Mouse (Mus musculus) hindbrain, embryonic 15.5 days (tissue): ENCODE results near the gene Dok1. TPM values are rescaled to one million over a fixed set of nuclear protein-coding genes. Genes with fewer than 3 reads are reported as not detected.

Experiments
- ATAC-seq: fragments of 200-750 bp; cut with Nextera tagmentation; 2 replicates; pipeline ENCODE4 v1.8.0; 2017; ENCODE audit warnings: low read depth, moderate number of reproducible peaks, moderate TSS enrichment; ENCODE audit not compliant: low FRiP score
- H3K27ac ChIP-seq: fragments of 300-500 bp; sonication (generic); replicated peaks from 2 replicates; pipeline ENCODE4 v1.5.1; 2015; ENCODE audit warnings: mild to moderate bottlenecking, inconsistent platforms
- H3K27me3 ChIP-seq: fragments of 300-500 bp; sonication (generic); 2 replicates; pipeline ENCODE4 v1.6.1; 2015; ENCODE audit warnings: control low read depth, inconsistent platforms
- H3K36me3 ChIP-seq: fragments of 300-500 bp; sonication (generic); 2 replicates; pipeline ENCODE4 v1.6.1; 2015; ENCODE audit warnings: control low read depth, inconsistent platforms
- H3K4me1 ChIP-seq: fragments of 300-500 bp; sonication (generic); replicated peaks from 2 replicates; pipeline ENCODE4 v1.6.1; 2015; ENCODE audit warnings: control low read depth, inconsistent platforms
- H3K4me2 ChIP-seq: fragments of 300-500 bp; sonication (generic); 2 replicates; pipeline ENCODE4 v1.6.1; 2015; ENCODE audit warnings: moderate library complexity, mild to moderate bottlenecking, inconsistent platforms
- H3K4me3 ChIP-seq: fragments of 300-500 bp; sonication (generic); 2 replicates; pipeline ENCODE4 v1.5.1; 2015; ENCODE audit warnings: mild to moderate bottlenecking, inconsistent platforms
- H3K9ac ChIP-seq: fragments of 300-500 bp; sonication (generic); 2 replicates; pipeline ENCODE4 v1.6.1; 2015; ENCODE audit warnings: inconsistent platforms
- H3K9me3 ChIP-seq: fragments of 300-500 bp; sonication (generic); 2 replicates; pipeline ENCODE4 v1.6.1; 2016; ENCODE audit warnings: control low read depth, inconsistent platforms
- WGBS: fragments of 180-500 bp; shearing (Covaris S2); methylation state at CpG from one replicate; pipeline ENCODE4 v1.1.7; 2015; 5-methylcytosine and 5-hydroxymethylcytosine counted together
- polyA plus RNA-seq: library from polyadenylated mRNA; unstranded; fragments of >200 nt; fragmentation: Nextera tagmentation; extraction: Ambion mirVana; gene quantifications from 2 replicates; pipeline ENCODE4 v1.2.1, GENCODE M21; 2015

Dok1 gene
- polyA plus RNA-seq, 1 experiment from 2014 or later, result 1.7 TPM

DNA sequence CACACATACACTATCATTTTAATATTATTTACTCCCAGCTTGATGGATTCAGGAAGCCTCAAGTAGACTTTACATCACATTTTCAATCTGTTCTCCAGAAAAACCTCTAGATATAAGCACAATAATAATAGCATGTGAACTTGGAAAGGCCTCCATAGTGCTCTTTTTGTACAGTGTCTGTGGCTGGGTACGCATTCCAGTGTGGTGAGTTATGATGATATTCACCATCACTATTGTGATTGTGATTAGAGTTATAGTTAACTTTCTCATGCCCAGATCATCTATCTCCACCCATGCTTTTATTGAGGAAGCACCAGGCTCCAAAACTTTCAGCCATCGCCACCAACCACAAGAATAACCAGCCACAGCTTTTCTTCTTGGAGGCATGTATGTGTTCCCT lies 9.5 kb downstream of the Dok1 start:
- WGBS, result 94% methylated on average over 2 of the region's 2 CpGs
- no peaks in the 10 kb centered on the region for H3K36me3 ChIP-seq
- ATAC-seq, result no peak
- H3K4me2 ChIP-seq, result no peak overlapping the region
- H3K27ac ChIP-seq, result no peak overlapping the region
- H3K4me3 ChIP-seq, result no peak overlapping the region
- H3K9me3 ChIP-seq, result no peaks in the 10 kb centered on the region
- H3K9ac ChIP-seq, result no peak overlapping the region
- H3K27me3 ChIP-seq, result no peaks in the 10 kb centered on the region
- no peaks in the 10 kb centered on the region for H3K4me1 ChIP-seq

DNA sequence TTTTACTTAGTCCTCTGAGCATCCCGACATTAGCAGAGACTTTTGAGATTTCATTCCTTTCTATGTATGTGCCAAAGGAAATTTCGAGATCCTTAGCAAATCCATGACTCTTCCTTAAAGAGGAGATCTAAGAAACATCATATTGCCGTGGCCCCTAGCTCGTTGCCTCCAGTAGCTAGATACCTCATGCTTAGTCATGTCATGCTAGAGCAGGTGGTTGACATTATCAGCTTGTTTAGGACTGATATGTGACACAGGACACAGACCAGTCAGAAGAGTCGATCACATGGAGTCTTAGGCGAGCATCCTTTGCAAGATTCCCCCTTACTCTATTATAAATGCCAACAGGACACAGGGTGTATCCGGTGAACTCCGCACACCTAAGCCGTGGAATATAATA lies 10.3 kb downstream of the Dok1 start:
- no peak overlapping the region for H3K27ac ChIP-seq
- WGBS, result 86% methylated on average over 9 of the region's 9 CpGs
- no peaks in the 10 kb centered on the region for H3K36me3 ChIP-seq
- H3K9ac ChIP-seq, result no peak overlapping the region
- no peak for ATAC-seq
- H3K27me3 ChIP-seq, result no peaks in the 10 kb centered on the region
- H3K4me3 ChIP-seq, result no peak overlapping the region
- no peak overlapping the region for H3K4me2 ChIP-seq
- H3K9me3 ChIP-seq, result no peaks in the 10 kb centered on the region
- no peaks in the 10 kb centered on the region for H3K4me1 ChIP-seq

DNA sequence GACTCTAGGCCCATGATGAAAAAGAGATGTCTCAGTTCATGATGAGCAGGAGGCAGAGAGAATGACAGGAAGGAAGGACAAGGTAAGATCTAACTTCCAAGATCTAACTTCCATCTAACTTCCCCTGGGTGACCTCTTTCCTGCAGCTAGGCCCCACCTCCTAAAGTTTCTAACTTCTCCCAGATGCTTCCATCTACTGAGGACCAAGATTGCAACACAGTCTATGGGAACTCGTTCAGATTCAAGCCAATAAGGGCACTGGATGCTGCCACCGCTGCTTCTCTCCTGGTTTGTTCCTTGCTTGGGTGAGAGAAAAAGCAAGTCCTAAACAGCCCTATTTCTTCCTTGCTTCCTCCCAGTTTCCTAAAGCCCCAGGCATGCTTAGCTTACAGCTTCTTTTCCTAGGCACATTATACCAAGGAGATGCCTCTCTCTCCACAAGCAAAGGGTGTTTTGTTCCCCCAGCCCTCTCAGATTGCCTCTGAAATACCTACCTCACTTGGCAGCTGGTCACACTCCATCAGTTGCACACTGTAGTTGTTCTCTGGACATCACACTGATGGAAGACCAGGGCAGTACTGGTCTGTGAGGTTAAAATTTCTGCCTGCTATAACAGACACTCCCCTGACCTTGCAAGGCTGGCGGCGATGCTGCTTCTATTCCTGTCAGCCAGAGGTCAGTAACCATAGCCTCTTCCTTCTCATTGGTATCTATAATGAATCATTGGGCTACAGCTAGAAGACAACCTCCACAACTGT lies 12.3 kb downstream of the Dok1 start:
- ATAC-seq, result no peak
- Histone ChIP-seq H3K9ac (no peak overlapping the region), H3K27ac (no peak overlapping the region), H3K27me3 (no peaks in the 10 kb centered on the region), H3K4me1 (no peaks in the 10 kb centered on the region), H3K4me2 (no peak overlapping the region), H3K4me3 (no peak overlapping the region), H3K36me3 (no peaks in the 10 kb centered on the region), H3K9me3 (no peaks in the 10 kb centered on the region)
- WGBS, result 80% methylated on average over 4 of the region's 4 CpGs

DNA sequence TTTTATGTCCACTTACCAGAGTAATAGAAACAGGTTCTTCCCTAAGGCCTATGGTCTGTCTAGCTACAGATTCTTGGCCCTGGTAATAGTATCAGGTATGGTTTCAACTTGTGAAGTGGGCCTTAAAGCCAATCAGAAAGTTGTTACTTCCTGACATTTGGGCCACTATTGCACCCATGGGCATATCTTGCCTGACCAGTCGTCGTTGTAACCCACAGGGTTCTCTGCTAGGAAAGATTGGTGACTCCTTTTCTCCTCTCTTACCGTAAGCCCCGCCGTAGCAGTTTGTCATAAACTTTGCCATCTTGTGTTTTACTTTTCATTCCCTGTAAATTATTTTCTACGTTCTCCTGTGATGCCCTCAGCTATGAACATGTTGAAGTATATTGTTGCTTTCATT lies 13.2 kb downstream of the Dok1 start:
- ATAC-seq, result no peak
- no peaks in the 10 kb centered on the region for H3K4me1 ChIP-seq
- no peaks in the 10 kb centered on the region for H3K36me3 ChIP-seq
- H3K27ac ChIP-seq, result no peak overlapping the region
- 88% methylated on average over 6 of the region's 6 CpGs for WGBS
- H3K9ac ChIP-seq, result no peak overlapping the region
- no peaks in the 10 kb centered on the region for H3K27me3 ChIP-seq
- no peaks in the 10 kb centered on the region for H3K9me3 ChIP-seq
- H3K4me2 ChIP-seq, result no peak overlapping the region
- no peak overlapping the region for H3K4me3 ChIP-seq

DNA sequence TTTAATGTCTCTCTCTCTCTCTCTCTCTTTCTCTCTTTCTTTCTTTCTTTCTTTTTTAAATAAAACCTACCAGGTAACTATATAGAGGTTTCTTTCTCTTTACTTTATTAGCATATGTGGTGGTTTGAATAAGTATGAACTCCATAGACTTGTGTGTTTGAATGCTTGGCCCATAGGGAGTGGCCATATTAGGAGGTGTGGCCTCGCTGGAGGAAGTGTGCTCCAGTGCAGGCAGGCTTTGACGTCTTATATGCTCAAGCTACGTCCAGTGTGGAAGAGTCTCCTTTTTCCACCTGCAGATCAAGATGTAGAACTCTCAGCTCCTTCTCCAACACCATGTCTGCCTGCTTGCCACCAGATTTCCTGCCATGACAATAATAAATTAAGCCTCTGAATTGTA lies 14.2 kb downstream of the Dok1 start:
- no peaks in the 10 kb centered on the region for H3K4me1 ChIP-seq
- H3K9me3 ChIP-seq, result no peaks in the 10 kb centered on the region
- H3K27me3 ChIP-seq, result no peaks in the 10 kb centered on the region
- WGBS, result 70% methylated on average over 3 of the region's 3 CpGs
- H3K4me2 ChIP-seq, result no peak overlapping the region
- no peak overlapping the region for H3K27ac ChIP-seq
- ATAC-seq, result no peak
- H3K36me3 ChIP-seq, result no peaks in the 10 kb centered on the region
- H3K9ac ChIP-seq, result no peak overlapping the region
- H3K4me3 ChIP-seq, result no peak overlapping the region

DNA sequence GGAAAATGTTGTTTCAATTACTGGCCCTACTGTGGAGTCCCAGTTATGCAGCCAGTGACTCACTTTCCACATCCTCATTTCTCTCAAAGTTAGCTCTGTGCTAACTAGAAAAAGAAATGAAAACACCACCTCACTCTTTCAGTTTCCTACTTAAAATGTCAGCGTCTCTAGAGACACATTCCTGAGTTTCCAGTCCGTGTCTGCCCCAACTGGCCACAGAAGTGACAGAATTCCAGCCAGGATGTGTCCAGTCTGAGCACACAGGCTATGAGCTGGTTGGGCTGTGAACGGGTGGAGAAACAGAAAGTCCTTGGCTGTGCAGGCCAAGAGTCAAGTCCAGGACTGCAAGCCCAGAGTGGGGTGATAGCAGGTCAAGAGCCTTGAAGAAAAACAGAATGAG lies 16.1 kb downstream of the Dok1 start:
- H3K27ac ChIP-seq, result no peak overlapping the region
- no peak overlapping the region for H3K9ac ChIP-seq
- no peaks in the 10 kb centered on the region for H3K27me3 ChIP-seq
- H3K36me3 ChIP-seq, result no peaks in the 10 kb centered on the region
- H3K4me1 ChIP-seq, result no peaks in the 10 kb centered on the region
- no peaks in the 10 kb centered on the region for H3K9me3 ChIP-seq
- H3K4me3 ChIP-seq, result no peak overlapping the region
- ATAC-seq, result no peak
- WGBS, result 79% methylated on average over 3 of the region's 3 CpGs
- no peak overlapping the region for H3K4me2 ChIP-seq

DNA sequence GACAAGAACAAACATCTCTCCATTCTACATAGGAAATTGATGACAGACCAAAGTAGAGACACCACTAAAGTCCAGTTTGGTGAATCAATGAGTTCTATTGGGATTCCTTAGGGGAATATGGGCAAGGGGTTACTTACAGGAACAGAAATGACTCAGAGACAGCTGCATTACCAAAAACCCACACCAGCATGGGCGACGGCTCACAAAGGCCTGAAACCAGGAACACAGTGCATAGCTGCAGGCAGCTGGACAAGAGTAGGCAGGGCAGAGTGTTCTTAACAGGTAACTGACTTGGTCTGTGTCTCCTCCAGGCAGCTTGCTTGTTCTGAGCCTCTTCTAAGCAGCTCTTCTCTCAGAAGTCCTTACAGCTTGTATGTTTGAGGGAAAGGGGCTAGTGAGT lies 17.5 kb downstream of the Dok1 start:
- H3K27ac ChIP-seq, result no peak overlapping the region
- H3K36me3 ChIP-seq, result no peaks in the 10 kb centered on the region
- ATAC-seq, result no peak
- H3K4me2 ChIP-seq, result no peak overlapping the region
- no peaks in the 10 kb centered on the region for H3K27me3 ChIP-seq
- no peaks in the 10 kb centered on the region for H3K4me1 ChIP-seq
- WGBS, result 78% methylated on average over 2 of the region's 2 CpGs
- H3K9me3 ChIP-seq, result no peaks in the 10 kb centered on the region
- no peak overlapping the region for H3K4me3 ChIP-seq
- no peak overlapping the region for H3K9ac ChIP-seq

DNA sequence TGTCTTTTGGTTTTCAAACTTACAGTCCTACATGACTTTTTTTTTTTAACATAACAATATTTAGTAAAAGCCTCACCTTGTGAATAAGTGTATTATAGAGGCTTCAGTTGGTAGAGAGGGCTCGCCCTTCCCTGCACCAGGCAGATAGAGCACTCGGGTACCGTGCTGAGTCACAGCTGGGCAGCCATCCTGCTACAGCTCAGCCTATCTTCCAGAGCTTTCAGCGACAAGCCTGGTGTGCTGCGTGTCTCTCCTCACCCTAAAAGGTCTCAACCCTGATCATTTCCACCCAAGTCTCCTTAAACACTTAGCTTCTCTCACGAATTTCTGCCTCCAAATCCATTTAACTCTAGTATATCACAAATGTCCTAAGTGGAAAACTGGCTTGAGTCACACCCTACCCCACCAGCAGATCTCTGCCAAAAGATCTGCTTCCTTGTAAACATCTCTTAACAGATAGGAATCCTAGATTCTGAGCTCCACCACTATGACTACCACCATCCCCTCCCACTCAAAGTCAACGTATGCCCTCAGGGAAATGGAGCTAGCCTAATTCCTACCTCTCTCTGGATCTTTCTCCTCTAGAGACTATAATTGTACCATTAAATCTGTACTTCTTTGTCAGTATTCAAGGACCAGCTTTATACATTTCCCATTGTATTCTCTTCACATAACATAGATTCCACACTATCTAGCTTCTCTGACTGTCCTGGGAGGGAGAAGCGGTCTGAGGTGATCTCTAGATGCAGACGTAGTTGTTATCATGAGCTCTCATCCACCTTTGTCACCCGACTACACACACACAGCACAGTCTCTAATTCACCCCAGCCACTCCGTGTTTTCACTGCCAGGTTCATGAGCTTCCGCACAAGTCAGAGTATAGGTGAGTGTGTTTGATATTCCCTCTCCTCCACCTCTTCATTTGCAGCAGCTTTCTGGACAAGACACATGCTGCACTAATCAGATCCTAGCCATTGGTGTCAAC lies 18.5 kb downstream of the Dok1 start:
- 80% methylated on average over 12 of the region's 12 CpGs for WGBS
- H3K27ac ChIP-seq, result no peak overlapping the region
- H3K36me3 ChIP-seq, result no peaks in the 10 kb centered on the region
- no peak overlapping the region for H3K4me2 ChIP-seq
- no peaks in the 10 kb centered on the region for H3K4me1 ChIP-seq
- ATAC-seq, result no peak
- no peaks in the 10 kb centered on the region for H3K27me3 ChIP-seq
- H3K9me3 ChIP-seq, result no peaks in the 10 kb centered on the region
- H3K9ac ChIP-seq, result no peak overlapping the region
- no peak overlapping the region for H3K4me3 ChIP-seq

DNA sequence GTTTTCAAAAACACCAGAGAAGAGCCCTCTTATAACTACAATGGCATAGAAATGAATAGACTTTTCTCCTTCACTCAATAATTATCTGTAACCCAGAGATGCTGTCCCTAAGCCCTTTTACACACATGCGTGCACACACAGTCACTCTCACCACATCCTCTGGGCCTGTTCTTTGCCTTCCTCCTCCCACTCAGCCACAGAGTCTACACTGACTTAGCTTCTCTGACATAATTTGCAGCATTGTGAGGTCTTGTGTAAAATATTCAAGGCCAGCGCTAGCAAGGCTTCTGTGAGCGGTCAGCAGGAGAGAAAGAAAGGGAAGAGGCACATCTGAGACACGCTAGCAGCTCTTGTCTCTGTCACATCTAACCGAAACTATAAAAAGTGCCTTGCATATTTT lies 19.8 kb downstream of the Dok1 start:
- no peak for ATAC-seq
- no peak overlapping the region for H3K9ac ChIP-seq
- 78% methylated on average over 5 of the region's 5 CpGs for WGBS
- H3K4me2 ChIP-seq, result no peak overlapping the region
- H3K36me3 ChIP-seq, result no peaks in the 10 kb centered on the region
- H3K9me3 ChIP-seq, result no peaks in the 10 kb centered on the region
- H3K27me3 ChIP-seq, result no peaks in the 10 kb centered on the region
- H3K27ac ChIP-seq, result no peak overlapping the region
- H3K4me3 ChIP-seq, result no peak overlapping the region
- H3K4me1 ChIP-seq, result no peaks in the 10 kb centered on the region

DNA sequence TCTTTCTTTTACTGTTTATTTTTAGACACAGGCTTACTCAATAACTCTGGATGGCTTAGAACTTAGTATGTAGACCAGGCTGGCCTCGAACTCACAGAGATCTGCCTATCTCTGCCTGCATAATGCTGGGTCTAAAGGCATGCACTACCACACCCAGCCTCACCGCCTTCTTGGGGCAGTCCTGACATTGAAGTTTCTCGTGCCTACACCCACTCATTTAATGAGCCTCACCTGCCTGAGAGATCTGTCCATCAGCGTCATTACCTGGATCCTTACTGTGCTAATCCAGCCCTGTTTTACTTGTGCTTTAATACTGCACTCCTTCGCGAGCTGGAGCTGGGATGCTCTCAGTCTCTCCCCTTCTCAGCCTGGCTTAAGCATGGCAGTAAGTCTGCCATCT lies 21.5 kb downstream of the Dok1 start:
- ATAC-seq, result no peak
- Histone ChIP-seq H3K4me3 (no peak overlapping the region), H3K4me1 (no peaks in the 10 kb centered on the region), H3K9ac (no peak overlapping the region), H3K9me3 (no peaks in the 10 kb centered on the region), H3K27me3 (no peaks in the 10 kb centered on the region), H3K27ac (no peak overlapping the region), H3K36me3 (no peaks in the 10 kb centered on the region), H3K4me2 (no peak overlapping the region)
- 75% methylated on average over 6 of the region's 6 CpGs for WGBS

DNA sequence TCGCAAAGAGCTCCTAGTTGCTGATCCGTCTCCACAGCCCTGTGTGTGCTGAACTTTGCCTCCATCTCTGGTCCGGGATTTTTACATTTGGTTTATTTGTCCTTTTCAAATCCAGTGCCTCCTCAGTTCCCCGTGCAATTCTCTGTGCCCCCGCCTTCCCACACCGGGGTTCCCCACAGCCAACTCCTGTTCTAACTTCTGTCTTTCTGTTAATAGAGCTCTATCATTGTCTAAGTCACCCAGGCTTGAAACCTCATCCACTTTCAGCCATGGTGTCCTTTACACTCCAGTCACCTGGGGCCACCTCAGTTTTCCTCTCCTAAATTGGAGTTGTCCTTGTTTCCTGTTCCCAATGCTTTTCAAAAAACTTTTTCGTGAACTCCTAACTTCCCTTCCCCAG lies 22.0 kb downstream of the Dok1 start:
- no peak overlapping the region for H3K4me2 ChIP-seq
- no peak overlapping the region for H3K9ac ChIP-seq
- no peaks in the 10 kb centered on the region for H3K9me3 ChIP-seq
- no peak overlapping the region for H3K4me3 ChIP-seq
- no peaks in the 10 kb centered on the region for H3K4me1 ChIP-seq
- no peak for ATAC-seq
- H3K27ac ChIP-seq, result no peak overlapping the region
- H3K27me3 ChIP-seq, result no peaks in the 10 kb centered on the region
- H3K36me3 ChIP-seq, result no peaks in the 10 kb centered on the region
- WGBS, result 88% methylated on average over 7 of the region's 7 CpGs

DNA sequence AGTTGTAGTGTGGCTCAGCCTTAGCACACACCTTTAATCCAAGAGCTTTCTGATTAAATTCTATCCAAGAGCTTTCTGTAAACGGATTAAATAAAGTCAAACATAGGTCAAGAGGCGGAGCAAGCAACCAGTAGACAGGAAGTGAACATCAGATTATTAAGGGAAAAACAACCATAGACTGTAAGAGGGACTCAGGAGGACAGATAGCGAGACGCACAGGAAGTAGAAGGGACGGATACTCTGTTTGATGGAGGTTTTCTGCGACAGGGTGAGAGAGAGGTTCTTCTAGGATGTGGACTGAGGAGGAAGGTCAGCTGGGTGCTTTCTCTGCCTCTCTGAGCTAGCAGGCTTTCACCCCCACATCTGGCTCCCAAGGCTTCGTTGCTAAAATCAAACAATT lies 23.3 kb downstream of the Dok1 start:
- Histone ChIP-seq H3K4me2 (no peak overlapping the region), H3K36me3 (no peaks in the 10 kb centered on the region), H3K9ac (no peak overlapping the region), H3K4me1 (no peaks in the 10 kb centered on the region), H3K27ac (no peak overlapping the region), H3K27me3 (no peaks in the 10 kb centered on the region), H3K9me3 (no peaks in the 10 kb centered on the region), H3K4me3 (no peak overlapping the region)
- ATAC-seq, result no peak
- 74% methylated on average over 7 of the region's 7 CpGs for WGBS
